28 mouse cellular contexts compared by ENCODE assay signal in genomic region chr15:37070188-37070587, GRCm38 (mm10).
A peak's percentile ranks its signal among the peaks of the same experiment; 100 is the strongest.
DNase-seq lines count a peak whose midpoint lies in the region; ATAC-seq lines count a peak whose summit lies in the region.
"Had no signal": no experiment of that assay in that cellular context is flagged by ENCODE, and none has a peak within 500 bp of the region (broad histone marks: within the 10 kb centered on the region; RNA-seq: fewer than 3 reads in every experiment).

No protein-coding gene starts in this region.

- no peak overlapping the region for H3K4me3 ChIP-seq in heart, embryonic 12.5 days
- no peak overlapping the region for H3K4me3 ChIP-seq in embryonic facial prominence, embryonic 11.5 days (ENCODE audit: low read depth, low read length)
- H3K4me3 ChIP-seq: embryonic facial prominence, embryonic 12.5 days; embryonic facial prominence, embryonic 15.5 days; forebrain, embryonic 13.5 days; heart, embryonic 13.5 days; hindbrain, embryonic 15.5 days; intestine, embryonic 15.5 days had no signal

- no peaks in the 10 kb centered on the region for H3K36me3 ChIP-seq in heart, embryonic 12.5 days
- no peaks in the 10 kb centered on the region for H3K36me3 ChIP-seq in embryonic facial prominence, embryonic 11.5 days (replicated peaks; ENCODE audit: control insufficient read depth, insufficient read depth, low read depth, low read length)
- H3K36me3 ChIP-seq: embryonic facial prominence, embryonic 12.5 days; embryonic facial prominence, embryonic 15.5 days; heart, embryonic 13.5 days; hindbrain, embryonic 15.5 days; intestine, embryonic 15.5 days had no signal

- no peak overlapping the region for H3K4me2 ChIP-seq in heart, embryonic 12.5 days
- no peak overlapping the region for H3K4me2 ChIP-seq in embryonic facial prominence, embryonic 11.5 days (ENCODE audit: low read depth, low read length)
- H3K4me2 ChIP-seq: embryonic facial prominence, embryonic 12.5 days; embryonic facial prominence, embryonic 15.5 days; forebrain, embryonic 13.5 days; heart, embryonic 13.5 days; hindbrain, embryonic 15.5 days; intestine, embryonic 15.5 days had no signal

- no peaks in the 10 kb centered on the region for H3K4me1 ChIP-seq in heart, embryonic 12.5 days (replicated peaks)
- H3K4me1 ChIP-seq in embryonic facial prominence, embryonic 11.5 days (ENCODE audit: control insufficient read depth, insufficient read depth, low read length), result no peaks in the 10 kb centered on the region
- H3K4me1 ChIP-seq: embryonic facial prominence, embryonic 12.5 days; embryonic facial prominence, embryonic 15.5 days; forebrain, embryonic 13.5 days; heart, embryonic 13.5 days; hindbrain, embryonic 15.5 days; intestine, embryonic 15.5 days had no signal

- WGBS in heart, embryonic 12.5 days, result 52% methylated on average over 3 of the region's 3 CpGs
- WGBS in embryonic facial prominence, embryonic 11.5 days, result 37% methylated on average over 3 of the region's 3 CpGs

- no peak overlapping the region for H3K9ac ChIP-seq in heart, embryonic 12.5 days
- H3K9ac ChIP-seq in embryonic facial prominence, embryonic 11.5 days (replicated peaks; ENCODE audit: low read length), result no peak overlapping the region
- H3K9ac ChIP-seq: embryonic facial prominence, embryonic 12.5 days; embryonic facial prominence, embryonic 15.5 days; forebrain, embryonic 13.5 days; heart, embryonic 13.5 days; hindbrain, embryonic 15.5 days; intestine, embryonic 15.5 days had no signal

- no peaks in the 10 kb centered on the region; the same call in 1 of the 2 replicates for H3K9me3 ChIP-seq in heart, embryonic 12.5 days (replicated peaks)
- H3K9me3 ChIP-seq in embryonic facial prominence, embryonic 11.5 days (replicated peaks; ENCODE audit: control insufficient read depth, low read length), result no peaks in the 10 kb centered on the region
- H3K9me3 ChIP-seq: embryonic facial prominence, embryonic 12.5 days; embryonic facial prominence, embryonic 15.5 days; forebrain, embryonic 13.5 days; heart, embryonic 13.5 days; hindbrain, embryonic 15.5 days; intestine, embryonic 15.5 days had no signal

- no peaks in the 10 kb centered on the region for H3K27me3 ChIP-seq in heart, embryonic 12.5 days (replicated peaks)
- H3K27me3 ChIP-seq in embryonic facial prominence, embryonic 11.5 days (ENCODE audit: control insufficient read depth, insufficient read depth, low read length), result no peaks in the 10 kb centered on the region
- H3K27me3 ChIP-seq: CH12.LX; embryonic facial prominence, embryonic 12.5 days; embryonic facial prominence, embryonic 15.5 days; forebrain, embryonic 13.5 days; heart, embryonic 13.5 days; hindbrain, embryonic 15.5 days; intestine, embryonic 15.5 days had no signal

- ATAC-seq in heart, embryonic 12.5 days (ENCODE audit: insufficient number of reproducible peaks, low FRiP score), result no peak
- ATAC-seq in embryonic facial prominence, embryonic 11.5 days (replicated peaks; ENCODE audit: insufficient number of reproducible peaks, low FRiP score, low TSS enrichment, low read depth), result no peak
- no peak for ATAC-seq in monocyte, adult 5-6 weeks (replicated peaks; ENCODE audit: insufficient number of reproducible peaks, low FRiP score, low TSS enrichment, poor library complexity, severe bottlenecking)
- ATAC-seq: activated CD4-positive, CD25-positive, alpha-beta regulatory T cell, adult 4 months; forebrain, embryonic 13.5 days; forebrain, embryonic 16.5 days; intestine, embryonic 15.5 days had no signal

- peak; percentile 62 for DNase-seq in heart, adult 11 months
- DNase-seq in testis, postnatal 10 days (ENCODE audit: low spot score), result peak; percentile 19
- no peak for DNase-seq in testis, postnatal 14 days (ENCODE audit: low spot score)
- peak; percentile 38 for DNase-seq in embryonic facial prominence, embryonic 11.5 days (ENCODE audit: low spot score)
- no peak for DNase-seq in right cerebral cortex, postnatal 14 days
- DNase-seq: adrenal gland, adult 8-10 months; adrenal gland, postnatal 25 days; B cell, adult 2 months; cerebellum, adult 11-12 months; cerebellum, adult 8-10 months; cerebellum, postnatal 10 days; cerebellum, postnatal 36 days; embryo, embryonic 11 days; gastrocnemius, postnatal 25 days; heart, postnatal 14 days; heart, postnatal 4 days; kidney, adult 11 months had no signal

- H3K27ac ChIP-seq in heart, embryonic 12.5 days (ENCODE audit: poor library complexity, severe bottlenecking), result no peak overlapping the region
- no peak overlapping the region for H3K27ac ChIP-seq in embryonic facial prominence, embryonic 11.5 days (replicated peaks; ENCODE audit: low read depth, low read length)
- H3K27ac ChIP-seq: embryonic facial prominence, embryonic 12.5 days; embryonic facial prominence, embryonic 15.5 days; forebrain, embryonic 13.5 days; heart, embryonic 13.5 days; hindbrain, embryonic 15.5 days; intestine, embryonic 15.5 days had no signal

Comparison
In these comparisons a context has a peak if more than half of its experiments do, and no peak if none do; other contexts are left out.
1. DNase-seq: peak in heart, adult 11 months (single experiment), testis, postnatal 10 days (single experiment) and embryonic facial prominence, embryonic 11.5 days (single experiment); none in testis, postnatal 14 days (single experiment) and right cerebral cortex, postnatal 14 days (single experiment).